Mouse (Mus musculus): ENCODE data around the gene Tfdp1.

- TF ChIP-seq POLR2A (IDR thresholded peaks at IDR 0.05; ENCODE audit: borderline replicate concordance, control insufficient read depth, low read depth, low read length) (no peak), CTCF (IDR thresholded peaks at IDR 0.05; ENCODE audit: control insufficient read depth, insufficient read depth, low read length) (no peak)
Measured at GRCm38 (mm10) chr8:13386366-13386765, 47.8 kb downstream of the Tfdp1 start.

Data from bone marrow, adult 2 months (tissue).